Mouse (Mus musculus): ENCODE measurements around the gene Arap1. TPM values are rescaled to one million over a fixed set of nuclear protein-coding genes. Genes with fewer than 3 reads are reported as not detected.

Arap1 gene
- polyA plus RNA-seq, 2 experiments = 77.1 to 92.6 TPM

- Histone ChIP-seq H3K27ac (replicated peaks; ENCODE audit: low read depth, low read length) (no peak overlapping the region), H3K9ac (ENCODE audit: low read depth, low read length, severe bottlenecking) (no peak overlapping the region), H3K4me2 (replicated peaks; ENCODE audit: low read depth, low read length, severe bottlenecking) (no peak overlapping the region), H3K36me3 (ENCODE audit: control insufficient read depth, insufficient read depth, low read length) (no peaks in the 10 kb centered on the region), H3K9me3 (ENCODE audit: control insufficient read depth, low read length) (no peaks in the 10 kb centered on the region), H3K4me3 (replicated peaks; ENCODE audit: low read length) (no peak overlapping the region), H3K27me3 (ENCODE audit: control insufficient read depth, insufficient read depth, low read length) (no peaks in the 10 kb centered on the region), H3K4me1 (ENCODE audit: control insufficient read depth, insufficient read depth, low read length) (peaks cover 5% of the 10 kb centered on the region; the same call in 1 of the 2 replicates)
- ATAC-seq (ENCODE audit: low FRiP score, low read depth) (no peak), DNase-seq (ENCODE audit: low spot score) (no peak)
- WGBS = 89% methylated on average over 5 of the region's 5 CpGs
- no peak for TF ChIP-seq POLR2A (IDR thresholded peaks at IDR 0.05; ENCODE audit: borderline replicate concordance, extremely low read depth, insufficient read depth, insufficient read length)
Observed at GRCm38 (mm10) chr7:101326006-101326405, 21.9 kb upstream of the Arap1 start.

GRCm38 (mm10) chr7:101327263-101327662, 20.6 kb upstream of the Arap1 start:
- no peaks in the 10 kb centered on the region for H3K27me3 ChIP-seq (ENCODE audit: control insufficient read depth, insufficient read depth, low read length)
- no peak overlapping the region for H3K4me3 ChIP-seq (replicated peaks; ENCODE audit: low read length)
- DNase-seq (ENCODE audit: low spot score) = no peak
- H3K36me3 ChIP-seq (ENCODE audit: control insufficient read depth, insufficient read depth, low read length) = no peaks in the 10 kb centered on the region
- no peak for ATAC-seq (ENCODE audit: low FRiP score, low read depth)
- peaks cover 5% of the 10 kb centered on the region; the same call in 1 of the 2 replicates for H3K4me1 ChIP-seq (ENCODE audit: control insufficient read depth, insufficient read depth, low read length)
- H3K9ac ChIP-seq (ENCODE audit: low read depth, low read length, severe bottlenecking) = no peak overlapping the region
- 32% methylated on average over 5 of the region's 5 CpGs for WGBS
- no peak for TF ChIP-seq POLR2A (IDR thresholded peaks at IDR 0.05; ENCODE audit: borderline replicate concordance, extremely low read depth, insufficient read depth, insufficient read length)
- H3K9me3 ChIP-seq (ENCODE audit: control insufficient read depth, low read length) = no peaks in the 10 kb centered on the region
- no peak overlapping the region for H3K27ac ChIP-seq (replicated peaks; ENCODE audit: low read depth, low read length)
- no peak overlapping the region for H3K4me2 ChIP-seq (replicated peaks; ENCODE audit: low read depth, low read length, severe bottlenecking)

GRCm38 (mm10) chr7:101327786-101328185, 20.1 kb upstream of the Arap1 start:
- no peaks in the 10 kb centered on the region for H3K9me3 ChIP-seq (ENCODE audit: control insufficient read depth, low read length)

GRCm38 (mm10) chr7:101328621-101329158, 19.2 kb upstream of the Arap1 start:
- DNase-seq (ENCODE audit: low spot score) = no peak
- Histone ChIP-seq H3K9me3 (ENCODE audit: control insufficient read depth, low read length) (no peaks in the 10 kb centered on the region), H3K4me2 (replicated peaks; ENCODE audit: low read depth, low read length, severe bottlenecking) (no peak overlapping the region), H3K4me1 (ENCODE audit: control insufficient read depth, insufficient read depth, low read length) (peaks cover 5% of the 10 kb centered on the region; the same call in 1 of the 2 replicates), H3K9ac (ENCODE audit: low read depth, low read length, severe bottlenecking) (no peak overlapping the region), H3K4me3 (replicated peaks; ENCODE audit: low read length) (no peak overlapping the region), H3K27ac (replicated peaks; ENCODE audit: low read depth, low read length) (no peak overlapping the region), H3K36me3 (ENCODE audit: control insufficient read depth, insufficient read depth, low read length) (no peaks in the 10 kb centered on the region), H3K27me3 (ENCODE audit: control insufficient read depth, insufficient read depth, low read length) (no peaks in the 10 kb centered on the region)
- TF ChIP-seq POLR2A (IDR thresholded peaks at IDR 0.05; ENCODE audit: borderline replicate concordance, extremely low read depth, insufficient read depth, insufficient read length) = no peak
- no peak for ATAC-seq (ENCODE audit: low FRiP score, low read depth)
- WGBS = 73% methylated on average over 4 of the region's 4 CpGs

More at GRCm38 (mm10) chr7:101327786-101328185, 20.1 kb upstream of the Arap1 start:
- H3K27ac ChIP-seq (replicated peaks; ENCODE audit: low read depth, low read length) = no peak overlapping the region
- no peaks in the 10 kb centered on the region for H3K36me3 ChIP-seq (ENCODE audit: control insufficient read depth, insufficient read depth, low read length)
- no peak overlapping the region for H3K4me3 ChIP-seq (replicated peaks; ENCODE audit: low read length)
- peaks cover 5% of the 10 kb centered on the region; the same call in 1 of the 2 replicates for H3K4me1 ChIP-seq (ENCODE audit: control insufficient read depth, insufficient read depth, low read length)
- H3K4me2 ChIP-seq (replicated peaks; ENCODE audit: low read depth, low read length, severe bottlenecking) = no peak overlapping the region
- WGBS = 84% methylated on average over 2 of the region's 2 CpGs
- ATAC-seq (ENCODE audit: low FRiP score, low read depth) = no peak
- no peaks in the 10 kb centered on the region for H3K27me3 ChIP-seq (ENCODE audit: control insufficient read depth, insufficient read depth, low read length)
- H3K9ac ChIP-seq (ENCODE audit: low read depth, low read length, severe bottlenecking) = no peak overlapping the region
- no peak for TF ChIP-seq POLR2A (IDR thresholded peaks at IDR 0.05; ENCODE audit: borderline replicate concordance, extremely low read depth, insufficient read depth, insufficient read length)
- no peak for DNase-seq (ENCODE audit: low spot score)

GRCm38 (mm10) chr7:101329606-101330005, 18.3 kb upstream of the Arap1 start:
- no peak for DNase-seq (ENCODE audit: low spot score)
- no peaks in the 10 kb centered on the region for H3K9me3 ChIP-seq (ENCODE audit: control insufficient read depth, low read length)
- H3K4me2 ChIP-seq (replicated peaks; ENCODE audit: low read depth, low read length, severe bottlenecking) = no peak overlapping the region
- no peak overlapping the region for H3K27ac ChIP-seq (replicated peaks; ENCODE audit: low read depth, low read length)
- no peaks in the 10 kb centered on the region for H3K36me3 ChIP-seq (ENCODE audit: control insufficient read depth, insufficient read depth, low read length)
- no peak overlapping the region for H3K4me3 ChIP-seq (replicated peaks; ENCODE audit: low read length)
- H3K4me1 ChIP-seq (ENCODE audit: control insufficient read depth, insufficient read depth, low read length) = peaks cover 5% of the 10 kb centered on the region; the same call in 1 of the 2 replicates
- H3K27me3 ChIP-seq (ENCODE audit: control insufficient read depth, insufficient read depth, low read length) = no peaks in the 10 kb centered on the region
- WGBS = 66% methylated on average over 4 of the region's 4 CpGs
- no peak for ATAC-seq (ENCODE audit: low FRiP score, low read depth)
- no peak for TF ChIP-seq POLR2A (IDR thresholded peaks at IDR 0.05; ENCODE audit: borderline replicate concordance, extremely low read depth, insufficient read depth, insufficient read length)
- no peak overlapping the region for H3K9ac ChIP-seq (ENCODE audit: low read depth, low read length, severe bottlenecking)

Measured in limb, embryonic 14.5 days (tissue).